Mouse (Mus musculus): Measurements from ENCODE around the gene Ick. TPM values are rescaled to one million over a fixed set of nuclear protein-coding genes. Genes with fewer than 3 reads are reported as not detected.
"Not testable (repeated sequence)": the region's sequence is repeated elsewhere in the genome, so short reads cannot be mapped to it uniquely, and the experiment has no call there.

Gene Ick
- 17.9 and 27.0 TPM in 2 replicates for total RNA-seq (2017)

DNA sequence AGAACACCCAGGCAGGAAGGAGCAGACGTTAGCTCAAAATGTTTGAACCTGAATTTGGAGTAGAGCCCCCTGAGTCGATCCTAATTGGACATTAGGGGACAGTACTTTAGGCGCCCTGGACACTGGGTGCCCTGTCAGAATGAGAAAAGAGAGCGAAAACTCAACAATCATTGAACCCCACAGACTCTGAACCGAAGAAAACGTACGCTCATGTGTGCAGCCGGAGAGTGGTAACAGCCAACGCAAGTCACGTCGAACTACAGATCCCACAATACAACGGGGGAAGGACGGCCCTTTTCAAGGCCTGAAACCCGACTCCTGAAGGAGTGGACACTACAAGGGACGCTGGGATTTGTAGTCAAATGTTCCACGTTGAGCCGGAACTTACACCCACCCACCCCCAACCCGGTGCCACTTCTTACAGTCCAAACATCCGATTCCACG, at the start of gene Ick, which contains the start of gene Fbxo9:
Gene Ick, plus strand, starts transcription at position 397 of the 444 bp plus-strand sequence.
Gene Fbxo9, minus strand, starts transcription at position 270 of the 444 bp plus-strand sequence.
- peak; percentile 71 for ATAC-seq (replicated peaks; ENCODE audit: low read depth, poor library complexity, severe bottlenecking)

DNA sequence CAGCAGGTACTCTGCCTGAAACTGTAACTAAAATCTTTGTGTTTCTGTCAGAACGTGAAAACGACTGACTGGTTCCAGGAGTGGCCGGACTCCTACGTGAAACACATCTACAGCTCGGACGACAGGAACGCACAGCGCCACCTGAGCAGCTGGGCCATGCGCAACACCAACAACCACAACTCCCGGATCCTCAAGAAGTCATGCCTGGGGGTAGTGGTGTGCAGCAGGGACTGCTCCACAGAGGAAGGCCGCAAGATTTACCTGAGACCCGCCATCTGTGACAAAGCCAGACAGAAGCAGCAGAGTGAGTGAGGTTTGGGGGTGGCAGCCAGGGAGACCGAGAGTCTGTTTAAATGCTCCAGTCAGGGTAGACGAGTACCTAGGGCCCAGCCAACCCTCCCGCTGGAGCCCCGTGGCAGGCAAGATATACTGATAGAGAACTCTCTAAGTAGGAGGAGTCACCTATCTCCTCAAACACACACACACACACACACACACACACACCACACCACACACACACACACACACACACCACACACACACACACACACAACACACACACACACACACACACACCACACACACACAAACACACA, 49.4 kb upstream of the Ick start:
- peak; percentile 52; the same call in 1 of the 2 replicates for ATAC-seq (replicated peaks; ENCODE audit: low read depth, poor library complexity, severe bottlenecking)

DNA sequence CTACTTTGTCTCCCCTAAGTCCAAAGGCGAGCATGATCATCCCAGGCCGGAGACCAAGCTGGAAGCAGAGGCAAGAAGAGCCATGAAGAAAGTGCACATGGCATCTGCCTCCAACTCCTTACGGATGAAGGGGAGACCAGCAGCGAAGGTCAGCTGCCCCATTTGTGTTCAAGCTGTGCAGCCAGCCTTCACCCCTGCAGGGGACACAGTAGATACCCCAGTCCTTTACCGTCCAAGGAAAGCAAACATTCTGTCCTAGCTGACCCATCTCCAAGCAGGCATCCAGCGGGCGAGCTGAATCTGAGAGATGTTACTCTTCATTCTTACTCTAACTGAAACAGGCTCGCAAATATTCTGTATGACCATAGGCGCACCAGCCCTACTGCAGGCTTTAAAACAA, 46.6 kb upstream of the Ick start:
- ATAC-seq (replicated peaks; ENCODE audit: low read depth, poor library complexity, severe bottlenecking) = no peak

DNA sequence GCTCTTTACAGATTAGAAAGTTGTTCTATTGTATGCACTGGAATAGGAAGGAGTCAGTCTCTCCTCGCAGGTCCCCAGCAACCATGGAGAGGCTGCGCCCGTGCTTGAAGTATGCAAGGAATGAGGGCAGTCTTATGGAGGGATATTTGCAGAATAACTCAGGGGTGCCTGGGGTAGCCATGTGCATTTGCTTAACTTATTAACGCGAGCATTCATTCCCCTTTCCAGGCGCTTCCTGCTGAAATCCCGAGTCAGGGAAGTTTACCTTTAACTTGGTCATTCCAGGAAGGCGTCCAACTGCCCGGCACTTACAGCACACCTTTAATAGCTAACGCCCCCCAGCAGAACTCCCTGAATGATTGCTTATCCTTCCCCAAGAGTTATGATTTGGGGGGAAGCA, 44.9 kb upstream of the Ick start:
- no peak for ATAC-seq (replicated peaks; ENCODE audit: low read depth, poor library complexity, severe bottlenecking)

DNA sequence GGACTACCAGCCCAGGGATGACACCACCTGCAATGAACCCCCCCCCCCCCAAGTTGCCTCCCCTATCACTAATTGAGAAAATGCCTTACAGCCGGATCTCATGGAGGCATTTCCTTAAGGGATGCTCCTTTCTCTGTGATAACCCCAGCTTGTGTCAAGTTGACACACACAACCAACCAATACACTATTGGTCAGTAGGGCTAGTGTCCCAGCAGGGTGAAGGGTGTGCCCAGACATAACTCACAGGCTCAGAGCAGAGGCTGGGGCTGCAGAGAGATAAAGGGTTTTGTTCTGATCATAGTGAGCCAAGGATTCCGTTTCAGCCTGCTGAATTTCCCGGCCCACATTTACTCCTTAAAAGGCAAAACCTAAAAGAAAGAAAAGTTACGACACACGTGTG, 38.5 kb upstream of the Ick start:
- ATAC-seq (replicated peaks; ENCODE audit: low read depth, poor library complexity, severe bottlenecking) = no peak

DNA sequence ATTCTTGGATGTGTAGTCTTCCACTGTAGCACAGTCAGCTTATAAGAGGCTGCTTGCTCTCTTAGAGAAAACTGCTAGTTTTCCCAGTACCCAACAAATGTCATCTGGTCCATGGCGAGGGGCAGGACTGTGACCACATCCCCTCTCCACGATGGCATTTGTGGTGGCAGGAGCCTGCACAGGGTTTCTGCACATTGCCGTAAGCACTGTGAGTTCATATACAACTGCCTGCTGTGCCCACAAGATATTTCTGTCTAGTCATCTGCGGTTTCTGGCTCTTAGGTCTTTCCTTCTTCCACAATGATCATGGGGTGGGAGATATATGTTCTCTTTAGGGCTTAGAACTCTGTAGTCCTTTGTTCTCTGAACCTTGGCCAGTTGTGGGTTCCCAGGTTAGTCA, 37.4 kb upstream of the Ick start:
- peak; percentile 99 for ATAC-seq (replicated peaks; ENCODE audit: low read depth, poor library complexity, severe bottlenecking)

DNA sequence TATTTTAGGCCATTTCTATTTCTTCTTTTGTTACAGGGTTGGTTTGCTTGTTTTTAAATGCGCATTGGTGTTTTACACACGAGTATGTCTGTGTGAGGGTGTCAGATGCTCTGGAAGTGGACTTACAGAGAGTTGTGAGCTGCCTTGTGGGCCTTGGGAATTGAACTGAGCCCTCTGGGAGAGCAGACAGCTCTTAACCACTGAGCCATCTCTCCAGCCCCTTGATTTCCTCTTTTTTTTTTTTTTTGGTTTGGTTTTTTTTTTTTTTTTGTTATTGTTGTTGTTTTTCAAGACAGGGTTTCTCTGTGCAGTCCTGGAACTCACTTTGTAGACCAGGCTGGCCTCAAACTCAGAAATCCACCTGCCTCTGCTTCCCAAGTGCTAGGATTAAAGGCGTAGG, 35.7 kb upstream of the Ick start:
- not testable (repeated sequence) for ATAC-seq (replicated peaks; ENCODE audit: low read depth, poor library complexity, severe bottlenecking)

DNA sequence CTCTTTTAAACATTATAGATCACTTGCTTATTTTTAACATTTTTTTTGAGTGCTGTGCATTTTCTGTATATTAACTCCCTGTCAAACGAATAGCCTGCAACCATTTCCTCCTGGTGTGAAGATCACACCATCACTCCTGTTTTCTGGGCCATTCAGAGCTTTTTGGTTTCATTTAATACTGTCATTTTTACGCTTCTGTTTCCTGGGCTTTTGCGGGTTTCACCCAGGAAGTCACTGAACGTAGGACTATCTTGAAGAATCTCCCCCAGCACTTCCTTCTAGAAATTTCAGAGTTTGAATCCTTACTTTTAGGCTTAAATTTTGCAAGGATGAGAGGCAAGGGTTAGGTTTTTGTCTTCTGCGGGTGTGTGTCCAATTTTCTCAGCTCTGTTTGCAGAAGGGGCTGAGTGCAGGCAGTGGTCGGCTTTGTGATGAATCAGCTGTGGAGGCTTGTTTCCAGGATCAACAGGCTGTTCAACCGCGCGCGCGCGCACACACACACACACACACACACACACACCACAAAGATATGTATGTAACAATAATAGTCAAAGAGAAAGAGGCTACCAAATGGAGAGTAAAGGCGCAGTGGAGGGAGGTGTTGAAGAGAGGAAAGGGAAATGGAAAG, 35.2 kb upstream of the Ick start:
- ATAC-seq (replicated peaks; ENCODE audit: low read depth, poor library complexity, severe bottlenecking) = no peak

DNA sequence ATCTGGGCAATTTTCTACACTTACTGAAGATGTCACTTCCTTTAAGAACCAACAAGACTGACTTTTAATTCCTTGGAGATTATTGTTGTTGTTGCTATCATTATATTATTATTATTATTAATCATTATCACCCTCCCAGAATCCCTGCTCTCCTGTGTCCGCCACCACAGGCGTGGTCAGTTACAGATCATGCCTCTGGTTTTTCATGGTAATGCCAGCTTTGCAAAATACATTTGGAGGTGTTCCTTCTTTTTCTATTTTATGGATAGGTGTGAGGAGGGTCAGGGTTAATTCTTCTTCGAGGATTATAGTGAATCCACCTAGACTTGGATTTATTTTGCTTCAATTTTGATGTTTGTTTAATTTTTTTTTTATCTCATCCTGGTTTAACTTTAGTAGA, 33.7 kb upstream of the Ick start:
- ATAC-seq (replicated peaks; ENCODE audit: low read depth, poor library complexity, severe bottlenecking) = no peak

DNA sequence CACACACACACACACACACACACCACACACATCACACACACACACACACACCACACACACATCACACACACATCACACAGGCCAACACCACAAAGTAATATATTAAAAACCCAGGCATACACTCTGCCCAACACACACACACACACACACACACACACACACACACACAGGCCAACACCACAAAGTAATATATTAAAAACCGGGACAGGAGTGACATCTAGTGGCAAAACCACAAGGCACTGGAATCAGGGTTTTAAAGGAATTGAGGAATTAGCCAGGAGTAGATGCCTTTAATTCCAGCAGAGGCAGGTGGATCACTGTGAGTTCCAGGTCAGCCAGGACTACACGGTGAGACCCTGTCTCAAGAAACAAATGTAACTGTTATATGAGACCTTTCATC, 30.8 kb upstream of the Ick start:
- ATAC-seq (replicated peaks; ENCODE audit: low read depth, poor library complexity, severe bottlenecking) = peak; percentile 70

DNA sequence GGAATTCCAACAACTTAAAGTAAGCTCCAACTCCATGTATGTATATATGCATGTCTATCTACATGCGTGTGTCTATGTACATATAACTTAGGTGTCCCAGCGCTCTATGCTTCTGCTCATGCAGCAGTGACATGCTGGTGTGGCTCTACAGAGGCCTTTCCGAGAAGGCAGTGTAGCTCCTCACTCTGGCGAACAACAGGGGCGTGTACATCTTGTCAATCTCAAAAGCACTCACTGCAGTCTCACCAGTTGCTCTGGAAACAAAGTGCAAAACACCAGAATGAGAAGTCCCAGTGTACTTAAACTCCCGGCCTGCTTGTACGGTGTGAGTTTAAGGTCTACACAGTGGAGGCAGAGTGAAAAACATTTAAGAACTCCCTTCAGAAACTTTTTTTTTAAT, 27.2 kb upstream of the Ick start:
- no peak for ATAC-seq (replicated peaks; ENCODE audit: low read depth, poor library complexity, severe bottlenecking)

DNA sequence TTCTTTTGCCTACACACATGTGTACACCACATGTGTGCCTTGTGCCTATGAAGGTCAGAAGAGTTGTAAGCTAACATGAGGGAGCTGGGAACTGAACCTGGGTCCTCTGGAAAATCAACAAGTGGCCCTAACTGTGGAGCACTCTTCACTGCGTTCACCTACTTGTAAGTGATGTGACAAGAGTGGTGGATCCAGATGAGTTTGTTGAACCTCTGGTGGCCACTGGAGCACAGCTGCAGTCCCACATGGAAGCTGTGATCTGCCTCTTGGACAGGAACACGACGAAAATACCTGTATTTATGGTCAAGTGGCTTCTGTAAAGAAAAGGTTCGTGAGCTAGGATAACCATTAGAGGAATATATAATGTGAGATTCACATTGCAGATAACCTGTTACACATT, 24.7 kb upstream of the Ick start:
- no peak for ATAC-seq (replicated peaks; ENCODE audit: low read depth, poor library complexity, severe bottlenecking)

DNA sequence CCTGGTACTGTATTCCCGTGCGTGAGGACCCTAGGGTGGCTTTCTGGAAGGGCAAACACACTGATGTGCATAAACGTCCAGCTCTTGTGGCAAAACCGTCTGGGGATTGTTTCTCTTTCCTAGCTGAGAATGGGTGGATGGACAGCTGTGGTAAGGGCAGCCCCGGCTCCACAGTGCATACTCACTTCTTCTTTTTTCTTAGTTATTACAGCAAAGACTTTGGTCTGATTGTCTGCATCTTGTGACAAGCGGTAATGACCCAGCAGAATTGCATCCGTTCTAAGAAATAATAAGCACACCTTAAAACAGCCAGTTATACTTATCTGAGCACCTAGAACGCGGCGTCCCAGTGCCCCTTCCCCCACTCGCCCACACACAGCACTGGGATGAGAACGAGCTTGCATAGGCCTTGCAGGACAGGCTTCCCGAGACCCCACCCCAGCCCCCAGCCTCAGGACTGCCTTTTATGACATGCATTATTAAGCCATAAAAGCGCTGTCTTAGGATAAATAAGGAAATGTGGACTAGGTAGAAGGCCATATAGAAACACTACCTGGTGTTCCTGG, 23.2 kb upstream of the Ick start:
- ATAC-seq (replicated peaks; ENCODE audit: low read depth, poor library complexity, severe bottlenecking) = peak; percentile 93

DNA sequence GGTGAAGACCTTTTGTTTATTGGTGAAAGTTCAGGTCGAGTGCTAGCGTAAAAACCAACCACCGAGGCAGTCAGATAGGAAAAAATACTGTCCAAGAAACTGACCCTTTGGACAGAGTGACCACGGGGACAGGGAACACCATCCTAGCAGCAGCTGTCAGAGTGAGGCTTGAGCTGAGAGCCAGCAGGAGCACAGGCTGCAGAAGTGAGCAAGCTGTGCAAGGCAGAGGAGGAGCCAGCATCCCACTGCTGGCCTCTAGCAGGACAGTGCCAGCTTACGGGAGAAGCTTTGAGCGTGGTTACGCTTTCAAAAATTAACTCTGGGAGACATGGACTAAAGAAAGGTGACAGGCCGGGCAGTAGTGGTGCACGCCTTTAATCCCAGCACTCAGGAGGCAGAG, 21.2 kb upstream of the Ick start:
- ATAC-seq (replicated peaks; ENCODE audit: low read depth, poor library complexity, severe bottlenecking) = no peak

DNA sequence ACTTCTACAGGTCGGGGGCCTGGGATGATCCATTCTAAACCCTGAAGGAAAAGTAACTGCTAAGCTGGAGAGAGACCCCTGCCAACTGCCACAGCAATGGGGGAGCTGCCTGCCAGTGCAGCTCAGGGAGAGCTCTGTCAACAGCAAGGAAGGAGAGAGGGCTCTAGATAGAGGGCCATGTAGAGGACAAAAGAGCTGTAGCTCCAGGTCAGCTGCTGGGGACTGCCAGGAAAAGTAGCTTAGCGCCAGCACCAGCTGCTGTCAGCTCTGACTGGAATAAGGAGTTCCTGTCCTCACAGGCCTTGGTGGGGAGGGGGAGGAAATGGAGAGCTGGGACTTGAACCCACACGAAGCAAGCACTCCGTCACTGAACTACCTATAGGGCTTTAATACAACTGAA, 20.5 kb upstream of the Ick start:
- no peak for ATAC-seq (replicated peaks; ENCODE audit: low read depth, poor library complexity, severe bottlenecking)

DNA sequence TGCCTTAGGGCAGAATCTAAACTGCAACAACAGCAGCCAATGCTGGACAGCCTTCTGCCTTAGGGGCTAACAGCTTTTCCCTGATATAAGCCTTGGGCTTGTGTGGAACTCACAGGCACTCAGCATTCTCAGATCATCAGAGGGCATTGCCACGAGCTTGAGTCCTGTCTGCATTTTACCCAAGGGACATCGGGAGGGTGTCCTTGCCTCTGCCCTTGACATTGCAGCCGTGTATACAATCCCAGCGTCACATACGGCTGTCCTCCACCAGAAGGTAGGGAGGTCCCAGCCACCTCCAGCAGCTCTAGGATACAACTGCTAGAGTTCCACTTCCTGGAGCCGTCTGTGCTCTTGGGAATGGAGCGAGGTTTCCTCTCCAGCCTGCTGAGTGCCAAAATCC, 20.0 kb upstream of the Ick start:
- ATAC-seq (replicated peaks; ENCODE audit: low read depth, poor library complexity, severe bottlenecking) = no peak

DNA sequence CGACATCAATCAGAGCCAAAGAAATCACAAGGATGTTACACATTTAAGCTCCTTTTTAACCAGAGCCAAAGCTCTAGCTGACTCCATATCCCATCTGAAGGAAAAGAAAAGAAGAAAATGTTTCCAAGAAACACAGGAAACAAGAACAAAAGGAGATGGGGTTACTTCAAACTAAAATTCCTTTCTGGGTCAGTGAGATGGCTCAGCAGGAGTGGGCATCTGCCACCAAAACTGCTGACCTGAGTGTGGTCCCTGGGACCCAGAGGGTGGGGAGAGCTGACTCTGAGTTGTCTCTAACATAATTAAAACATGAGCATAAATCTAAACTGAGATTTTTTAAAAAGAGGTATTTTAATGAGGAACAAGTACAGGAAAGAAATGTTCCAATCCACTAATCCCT, 19.1 kb upstream of the Ick start:
- no peak for ATAC-seq (replicated peaks; ENCODE audit: low read depth, poor library complexity, severe bottlenecking)

DNA sequence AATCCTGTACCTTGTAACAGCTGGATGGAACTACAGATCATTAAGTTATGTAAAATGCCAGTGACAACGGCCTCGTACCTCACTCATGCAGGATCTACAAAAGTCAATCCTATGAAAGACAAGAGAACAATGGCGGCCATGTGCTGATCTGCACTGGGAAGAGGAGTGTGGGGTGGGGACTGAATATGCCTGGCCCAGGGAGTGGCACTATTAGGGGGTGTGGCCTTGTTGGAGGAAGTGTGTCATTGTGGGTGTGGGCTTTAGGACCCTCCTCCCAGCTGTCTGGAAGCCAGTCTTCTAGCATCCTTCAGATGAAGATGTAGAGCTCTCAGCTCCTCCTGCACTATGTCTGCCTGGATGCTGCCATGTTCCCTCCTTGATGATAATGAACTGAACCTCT, 18.4 kb upstream of the Ick start:
- no peak for ATAC-seq (replicated peaks; ENCODE audit: low read depth, poor library complexity, severe bottlenecking)

DNA sequence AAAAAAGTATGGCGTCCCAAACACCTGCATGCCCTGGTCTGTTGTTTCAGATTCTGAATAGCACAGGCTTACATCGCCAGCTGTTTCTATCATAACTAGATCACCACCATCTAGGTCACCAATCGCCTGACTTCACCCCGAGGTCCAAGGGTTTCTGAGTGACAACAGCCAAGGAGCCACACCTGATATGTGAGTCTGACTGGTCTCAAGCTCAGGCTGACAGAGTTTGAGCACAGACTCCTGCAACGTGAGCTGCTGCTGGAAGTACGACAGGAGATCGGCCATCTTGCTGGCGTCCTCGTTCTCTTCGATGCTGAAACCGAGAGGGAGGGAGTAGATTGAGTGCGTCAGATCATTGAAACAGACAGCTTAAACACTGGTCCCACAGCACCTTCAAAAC, 13.3 kb upstream of the Ick start:
- no peak for ATAC-seq (replicated peaks; ENCODE audit: low read depth, poor library complexity, severe bottlenecking)

DNA sequence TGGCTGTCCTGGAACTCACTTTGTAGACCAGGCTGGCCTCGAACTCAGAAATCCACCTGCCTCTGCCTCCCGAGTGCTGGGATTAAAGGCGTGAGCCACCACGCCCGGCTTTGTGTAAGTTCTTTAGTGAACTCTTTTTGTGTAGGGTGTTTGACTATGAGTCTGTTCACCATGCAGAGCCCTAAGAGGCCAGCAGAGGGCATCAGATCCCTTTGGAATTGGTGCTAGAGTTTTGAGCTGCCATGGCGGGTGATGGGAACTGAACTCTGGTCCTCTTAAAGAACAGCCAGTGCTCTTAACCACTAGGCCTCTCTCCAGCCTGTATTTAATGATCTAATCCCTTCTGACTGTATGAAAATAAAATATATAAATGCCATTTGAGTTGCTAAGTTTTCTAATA, 12.6 kb upstream of the Ick start:
- no peak for ATAC-seq (replicated peaks; ENCODE audit: low read depth, poor library complexity, severe bottlenecking)

DNA sequence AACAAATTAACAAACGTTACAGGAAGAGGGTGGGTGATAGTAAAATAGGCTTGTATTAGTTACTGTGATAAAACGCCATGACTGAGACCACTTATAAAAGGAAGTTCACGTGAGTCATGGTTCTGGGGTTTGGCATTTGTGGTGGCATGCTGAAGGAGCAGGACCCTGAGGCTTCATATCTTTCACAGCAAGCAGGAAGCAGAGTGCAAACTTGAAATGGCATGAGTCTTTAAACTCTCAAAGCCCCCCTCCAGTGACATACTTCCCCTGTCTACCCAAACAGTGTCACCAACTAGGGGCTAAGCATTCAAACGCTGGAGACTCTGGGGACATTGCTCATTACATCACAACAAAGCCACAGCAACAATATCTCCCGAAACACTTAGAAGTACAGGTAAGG, 8.0 kb upstream of the Ick start:
- ATAC-seq (replicated peaks; ENCODE audit: low read depth, poor library complexity, severe bottlenecking) = peak; percentile 91

DNA sequence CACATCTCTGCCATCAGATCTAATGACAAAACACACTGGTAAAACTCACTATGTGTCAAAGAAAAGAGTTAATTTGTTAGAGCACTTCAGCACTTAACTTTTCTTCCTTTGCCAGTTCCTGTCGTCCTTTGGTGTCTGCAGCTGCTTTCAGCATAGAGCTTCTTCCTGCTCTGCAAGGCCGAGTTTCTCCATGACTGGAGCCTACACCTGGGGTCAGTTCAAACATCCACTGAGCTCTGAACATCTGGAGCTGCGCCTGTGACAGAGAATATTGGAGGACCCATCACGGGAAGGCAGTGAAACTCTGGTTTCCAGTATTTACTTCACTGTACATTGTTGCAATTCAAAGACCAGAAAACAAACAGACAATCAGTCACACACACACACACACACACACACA, 7.6 kb upstream of the Ick start:
- ATAC-seq (replicated peaks; ENCODE audit: low read depth, poor library complexity, severe bottlenecking) = no peak
